Mouse (Mus musculus) olfactory bulb, adult 2 months (tissue): ENCODE data around the gene Syn3. TPM values are rescaled to one million over a fixed set of nuclear protein-coding genes. Genes with fewer than 3 reads are reported as not detected.

Experiments
- H3K27ac ChIP-seq: fragments of 200-500 bp; 2 replicates; pipeline ENCODE4 v1.5.1; 2012; ENCODE audit warnings: low read depth, low read length; ENCODE audit not compliant: insufficient read depth
- H3K4me1 ChIP-seq: fragments of 200-500 bp; 2 replicates; pipeline ENCODE4 v1.6.1; 2012; ENCODE audit warnings: low read length; ENCODE audit not compliant: control insufficient read depth, insufficient read depth
- H3K4me3 ChIP-seq: fragments of 200-500 bp; 2 replicates; pipeline ENCODE4 v1.5.1; 2012; ENCODE audit warnings: mild to moderate bottlenecking, low read depth, low read length, moderate library complexity; ENCODE audit not compliant: insufficient read depth
- CTCF ChIP-seq: fragments of 200-500 bp; IDR thresholded peaks from 2 replicates; pipeline ENCODE4 v1.5.1; 2012; ENCODE audit warnings: low read depth, mild to moderate bottlenecking, low read length, moderate library complexity; ENCODE audit not compliant: insufficient read depth
- POLR2A ChIP-seq: fragments of 200-500 bp; IDR thresholded peaks from 2 replicates; pipeline ENCODE4 v1.6.1; 2012; ENCODE audit warnings: mild to moderate bottlenecking, low read depth, low read length, moderate library complexity; ENCODE audit not compliant: insufficient read depth
- WGBS: fragments of 180-500 bp; shearing (Covaris S2); methylation state at CpG from one replicate; pipeline ENCODE4 v1.1.7; 2018; 5-methylcytosine and 5-hydroxymethylcytosine counted together
- polyA plus RNA-seq: library from polyadenylated mRNA; stranded (reverse); fragments of >200 nt; gene quantifications from 2 replicates; pipeline ENCODE4 v1.2.4, GENCODE M21; 2012; ENCODE audit warnings: low replicate concordance; ENCODE audit not compliant: missing spikeins, insufficient read depth, insufficient read length

The Syn3 gene
- polyA plus RNA-seq, 1 experiment: not detected

DNA sequence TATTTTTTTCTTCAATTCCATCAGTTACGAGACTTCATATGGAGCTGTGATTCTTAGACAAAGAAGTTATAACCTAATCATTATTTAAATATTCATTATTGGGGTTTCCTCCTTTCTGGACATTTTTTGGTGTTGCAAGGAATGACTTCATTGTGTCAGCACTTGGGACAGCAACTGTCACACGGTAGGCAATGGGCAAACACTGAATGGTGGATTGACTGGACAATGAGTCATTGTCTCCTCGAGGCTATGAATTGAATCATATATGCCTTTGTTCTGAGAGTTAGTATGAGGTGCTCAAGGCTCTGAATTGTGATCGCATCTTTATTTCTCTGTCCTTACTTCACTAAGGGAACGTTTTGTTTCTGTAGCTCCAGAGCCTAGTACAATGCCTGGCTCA is 492.2 kb downstream of the Syn3 start:
- TF ChIP-seq CTCF (no peak), POLR2A (no peak)
- no peak overlapping the region for H3K27ac ChIP-seq
- H3K4me3 ChIP-seq: no peak overlapping the region
- H3K4me1 ChIP-seq: no peaks in the 10 kb centered on the region
- 56% methylated on average over 5 of the region's 5 CpGs for WGBS

Other genes with a start within 250 kb of the Syn3 start
- gene Timp3, start 198.5 kb downstream of the Syn3 start, polyA plus RNA-seq: 64.3 and 543 TPM in 2 replicates
- 189 TPM in 1 of 2 replicates, not detected in the other for gene Hsp90b1, start 206.6 kb upstream of the Syn3 start, polyA plus RNA-seq
- gene Ttc41, start 206.9 kb upstream of the Syn3 start, polyA plus RNA-seq: not detected in 2 replicates